ENCODE assay signal across 8 mouse cellular contexts in the genomic region with DNA sequence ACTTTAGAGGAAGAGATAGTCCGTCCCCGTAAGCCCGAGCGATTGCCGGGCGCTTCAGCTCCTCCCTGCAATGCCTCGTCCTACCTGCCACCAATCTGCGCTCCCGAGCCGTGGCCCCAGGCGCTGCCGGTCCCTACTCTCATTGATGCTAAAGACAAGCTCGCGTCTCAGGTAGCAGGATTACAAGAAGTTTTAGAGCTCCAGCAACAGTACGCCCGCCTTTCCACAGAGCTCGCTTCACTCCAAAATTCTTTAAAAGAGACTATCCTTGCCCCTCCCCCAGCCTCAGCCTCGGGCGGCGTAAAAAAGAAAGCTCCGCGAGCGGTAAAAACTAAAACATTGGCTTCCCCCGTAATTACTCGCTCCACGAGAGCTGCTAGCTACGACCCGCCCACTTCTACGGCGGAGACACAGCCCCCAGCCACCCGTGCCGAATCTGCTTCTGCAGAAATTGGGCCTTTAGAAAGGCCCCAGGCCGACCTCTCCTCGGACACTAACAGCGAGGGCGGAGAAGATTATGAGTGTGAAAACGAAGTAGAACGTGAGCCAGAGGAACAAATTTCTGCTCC. TPM values are rescaled to one million over a fixed set of nuclear protein-coding genes. Genes with fewer than 3 reads are reported as not detected.
A peak's percentile ranks its signal among the peaks of the same experiment; 100 is the strongest.
DNase-seq lines count a peak whose midpoint lies in the region; ATAC-seq and TF ChIP-seq lines count a peak whose summit lies in the region.

No protein-coding gene starts in this region.

- H3K27ac ChIP-seq in embryonic facial prominence, embryonic 10.5 days (replicated peaks), result peak overlapping the region; percentile 89
- H3K27ac ChIP-seq in limb, embryonic 14.5 days (replicated peaks; ENCODE audit: low read depth, low read length), result peak overlapping the region; percentile 91
- H3K27ac ChIP-seq in midbrain, embryonic 15.5 days, result peak overlapping the region; percentile 76
- peak overlapping the region; percentile 14 for H3K27ac ChIP-seq in spleen, adult 2 months (ENCODE audit: insufficient read depth, low read length)

- under 1% methylated on average over 38 of the region's 38 CpGs for WGBS in embryonic facial prominence, embryonic 10.5 days
- under 1% methylated on average over 38 of the region's 38 CpGs for WGBS in limb, embryonic 14.5 days
- WGBS in midbrain, embryonic 15.5 days, result under 1% methylated on average over 38 of the region's 38 CpGs
- WGBS in spleen, adult 2 months, result under 1% methylated on average over 38 of the region's 38 CpGs

- peak; percentile 70 for DNase-seq in 416B (ENCODE audit: low read depth)
- DNase-seq in adrenal gland, postnatal 10 days, result peak; percentile 70
- DNase-seq in embryonic facial prominence, embryonic 10.5 days (ENCODE audit: low spot score), result peak; percentile 86
- DNase-seq in heart, adult 18-20 months, result peak; percentile 57 to 70
- peak; percentile 49 for DNase-seq in kidney, adult 11 months
- peak; percentile 78 for DNase-seq in limb, embryonic 14.5 days (ENCODE audit: low spot score)
- peak; percentile 30 to 37 for DNase-seq in spleen, adult 2 months (ENCODE audit: low read depth in 1 of 2, low spot score in 2 of 2)

- peak; percentile 84 for ATAC-seq in limb, embryonic 14.5 days (ENCODE audit: low FRiP score, low read depth)
- peak; percentile 65 for ATAC-seq in midbrain, embryonic 15.5 days (replicated peaks)

- no peak for TF ChIP-seq POLR2A in limb, embryonic 14.5 days (IDR thresholded peaks at IDR 0.05; ENCODE audit: borderline replicate concordance, extremely low read depth, insufficient read depth, insufficient read length)
- no peak for TF ChIP-seq POLR2A in spleen, adult 2 months (IDR thresholded peaks at IDR 0.05; ENCODE audit: low read depth, low read length)

- H3K9ac ChIP-seq in limb, embryonic 14.5 days (ENCODE audit: low read depth, low read length, severe bottlenecking), result peak overlapping the region; percentile 75
- H3K9ac ChIP-seq in midbrain, embryonic 15.5 days, result peak overlapping the region; percentile 38

- TF ChIP-seq CTCF in spleen, adult 2 months (IDR thresholded peaks at IDR 0.05; ENCODE audit: extremely low read depth, insufficient read depth, insufficient read length, insufficient replicate concordance), result no peak

- peaks cover 23% of the 10 kb centered on the region for H3K4me1 ChIP-seq in embryonic facial prominence, embryonic 10.5 days
- no peaks in the 10 kb centered on the region for H3K4me1 ChIP-seq in limb, embryonic 14.5 days (ENCODE audit: control insufficient read depth, insufficient read depth, low read length)
- peaks cover 18% of the 10 kb centered on the region for H3K4me1 ChIP-seq in midbrain, embryonic 15.5 days
- no peaks in the 10 kb centered on the region for H3K4me1 ChIP-seq in spleen, adult 2 months (ENCODE audit: control insufficient read depth, insufficient read depth, insufficient read length)

- peak overlapping the region; percentile 68 for H3K4me3 ChIP-seq in embryonic facial prominence, embryonic 10.5 days
- H3K4me3 ChIP-seq in limb, embryonic 14.5 days (replicated peaks; ENCODE audit: low read length), result peak overlapping the region; percentile 54
- H3K4me3 ChIP-seq in midbrain, embryonic 15.5 days, result peak overlapping the region; percentile 44
- H3K4me3 ChIP-seq in spleen, adult 2 months (ENCODE audit: extremely low read depth, insufficient read depth, insufficient read length), result peak overlapping the region; percentile 61

- no peaks in the 10 kb centered on the region for H3K36me3 ChIP-seq in embryonic facial prominence, embryonic 10.5 days (replicated peaks)
- H3K36me3 ChIP-seq in limb, embryonic 14.5 days (ENCODE audit: control insufficient read depth, insufficient read depth, low read length), result no peaks in the 10 kb centered on the region
- no peaks in the 10 kb centered on the region for H3K36me3 ChIP-seq in midbrain, embryonic 15.5 days (replicated peaks)
- H3K36me3 ChIP-seq in spleen, adult 2 months (ENCODE audit: control insufficient read depth, insufficient read depth, low read length), result no peaks in the 10 kb centered on the region

- H3K4me2 ChIP-seq in limb, embryonic 14.5 days (replicated peaks; ENCODE audit: low read depth, low read length, severe bottlenecking), result peak overlapping the region; percentile 84
- peak overlapping the region; percentile 70 for H3K4me2 ChIP-seq in midbrain, embryonic 15.5 days

- no peaks in the 10 kb centered on the region for H3K9me3 ChIP-seq in embryonic facial prominence, embryonic 10.5 days
- no peaks in the 10 kb centered on the region for H3K9me3 ChIP-seq in limb, embryonic 14.5 days (ENCODE audit: control insufficient read depth, low read length)
- no peaks in the 10 kb centered on the region for H3K9me3 ChIP-seq in midbrain, embryonic 15.5 days

- H3K27me3 ChIP-seq in embryonic facial prominence, embryonic 10.5 days (replicated peaks; ENCODE audit: low read depth, poor library complexity, severe bottlenecking), result peaks cover 23% of the 10 kb centered on the region
- H3K27me3 ChIP-seq in limb, embryonic 14.5 days (ENCODE audit: control insufficient read depth, insufficient read depth, low read length), result no peaks in the 10 kb centered on the region
- peaks cover 16% of the 10 kb centered on the region for H3K27me3 ChIP-seq in midbrain, embryonic 15.5 days (replicated peaks)
- H3K27me3 ChIP-seq in spleen, adult 2 months (ENCODE audit: control insufficient read depth, insufficient read depth, low read length), result 0 out of 2 replicates have a peak, but pooled peaks cover 2% of the 10 kb centered on the region

RNA-seq across cellular contexts. Expression of a gene that starts 9.9 kb away (rescaled TPM):
- total RNA-seq in adrenal gland, postnatal 10 days (2021), result not detected
- not detected in 2 replicates for polyA plus RNA-seq in embryonic facial prominence, embryonic 10.5 days (2016; fragmentation: Nextera tagmentation; extraction: Ambion mirVana)
- total RNA-seq in heart, adult 18-20 months (2021), result not detected
- 0.28 TPM in 1 of 2 replicates, not detected in the other for polyA plus RNA-seq in limb, embryonic 14.5 days (2012; rRNA removed)
- polyA plus RNA-seq in limb, embryonic 14.5 days (2014; fragmentation: Nextera tagmentation; extraction: Ambion mirVana), result not detected in 2 replicates
- polyA plus RNA-seq in midbrain, embryonic 15.5 days (2015; fragmentation: Nextera tagmentation; extraction: Ambion mirVana), result not detected in 2 replicates
- not detected in 2 replicates for polyA plus RNA-seq in spleen, adult 2 months (2012; rRNA removed)

RNA-seq across cellular contexts. Expression of a gene that starts 12.8 kb away (rescaled TPM):
- total RNA-seq in adrenal gland, postnatal 10 days (2021), result not detected
- polyA plus RNA-seq in embryonic facial prominence, embryonic 10.5 days (2016; fragmentation: Nextera tagmentation; extraction: Ambion mirVana), result not detected in 2 replicates
- not detected for total RNA-seq in heart, adult 18-20 months (2021)
- polyA plus RNA-seq in limb, embryonic 14.5 days (2012; rRNA removed), result not detected in 2 replicates
- not detected in 2 replicates for polyA plus RNA-seq in limb, embryonic 14.5 days (2014; fragmentation: Nextera tagmentation; extraction: Ambion mirVana)
- not detected in 2 replicates for polyA plus RNA-seq in midbrain, embryonic 15.5 days (2015; fragmentation: Nextera tagmentation; extraction: Ambion mirVana)
- not detected in 2 replicates for polyA plus RNA-seq in spleen, adult 2 months (2012; rRNA removed)

RNA-seq across cellular contexts. Expression of a gene that starts 19.2 kb away (rescaled TPM):
- total RNA-seq in adrenal gland, postnatal 10 days (2021), result not detected
- not detected in 2 replicates for polyA plus RNA-seq in embryonic facial prominence, embryonic 10.5 days (2016; fragmentation: Nextera tagmentation; extraction: Ambion mirVana)
- total RNA-seq in heart, adult 18-20 months (2021), result not detected
- not detected in 2 replicates for polyA plus RNA-seq in limb, embryonic 14.5 days (2012; rRNA removed)
- polyA plus RNA-seq in limb, embryonic 14.5 days (2014; fragmentation: Nextera tagmentation; extraction: Ambion mirVana), result not detected in 2 replicates
- polyA plus RNA-seq in midbrain, embryonic 15.5 days (2015; fragmentation: Nextera tagmentation; extraction: Ambion mirVana), result not detected in 2 replicates
- polyA plus RNA-seq in spleen, adult 2 months (2012; rRNA removed), result not detected in 2 replicates

RNA-seq across cellular contexts. Expression of a gene that starts 26.0 kb away (rescaled TPM):
- total RNA-seq in adrenal gland, postnatal 10 days (2021), result not detected
- polyA plus RNA-seq in embryonic facial prominence, embryonic 10.5 days (2016; fragmentation: Nextera tagmentation; extraction: Ambion mirVana), result not detected in 2 replicates
- not detected for total RNA-seq in heart, adult 18-20 months (2021)
- polyA plus RNA-seq in limb, embryonic 14.5 days (2012; rRNA removed), result not detected in 2 replicates
- not detected in 2 replicates for polyA plus RNA-seq in limb, embryonic 14.5 days (2014; fragmentation: Nextera tagmentation; extraction: Ambion mirVana)
- not detected in 2 replicates for polyA plus RNA-seq in midbrain, embryonic 15.5 days (2015; fragmentation: Nextera tagmentation; extraction: Ambion mirVana)
- polyA plus RNA-seq in spleen, adult 2 months (2012; rRNA removed), result not detected in 2 replicates

RNA-seq across cellular contexts. Expression of a gene that starts 43.2 kb away (rescaled TPM):
- not detected for total RNA-seq in adrenal gland, postnatal 10 days (2021)
- not detected in 2 replicates for polyA plus RNA-seq in embryonic facial prominence, embryonic 10.5 days (2016; fragmentation: Nextera tagmentation; extraction: Ambion mirVana)
- total RNA-seq in heart, adult 18-20 months (2021), result not detected
- polyA plus RNA-seq in limb, embryonic 14.5 days (2012; rRNA removed), result not detected in 2 replicates
- not detected in 2 replicates for polyA plus RNA-seq in limb, embryonic 14.5 days (2014; fragmentation: Nextera tagmentation; extraction: Ambion mirVana)
- not detected in 2 replicates for polyA plus RNA-seq in midbrain, embryonic 15.5 days (2015; fragmentation: Nextera tagmentation; extraction: Ambion mirVana)
- polyA plus RNA-seq in spleen, adult 2 months (2012; rRNA removed), result not detected in 2 replicates

Comparison
In these comparisons a context has a peak if more than half of its experiments do, and no peak if none do; other contexts are left out.
1. Peak in every context shown above with its lines: DNase-seq, ATAC-seq, H3K4me3 ChIP-seq and H3K27ac ChIP-seq.
2. DNase-seq: peak in every context shown above with its lines; median percentile 86 in embryonic facial prominence, embryonic 10.5 days; 78 in limb, embryonic 14.5 days; 70 in 416B; 70 in adrenal gland, postnatal 10 days; 64 in heart, adult 18-20 months; 49 in kidney, adult 11 months; 34 in spleen, adult 2 months.
3. H3K27ac ChIP-seq: peak in every context shown above with its lines; median percentile 91 in limb, embryonic 14.5 days; 89 in embryonic facial prominence, embryonic 10.5 days; 76 in midbrain, embryonic 15.5 days; 14 in spleen, adult 2 months.